Mouse (Mus musculus) R1 (cell line): ENCODE data around the gene Serpinb3a.
"Not testable (repeated sequence)": the region's sequence is repeated elsewhere in the genome, so short reads cannot be mapped to it uniquely, and the experiment has no call there.

ENCODE experiments used
- DNase-seq: peaks from one replicate; pipeline ENCODE4 v3.0.0-alpha.2; 2018; ENCODE audit warnings: low read depth, low spot score

Gene Serpinb3a

GRCm38 (mm10) chr1:107052203-107052602, at the start of gene Serpinb3a:
Gene Serpinb3a (minus strand): TSS chr1:107052303.
- no peak for DNase-seq

GRCm38 (mm10) chr1:107098417-107098816, 46.3 kb upstream of the Serpinb3a start:
- DNase-seq: peak; percentile 64

- no peak for DNase-seq
Measured at GRCm38 (mm10) chr1:107083406-107083805, 31.3 kb upstream of the Serpinb3a start, which contains the start of gene Serpinb3d. Gene Serpinb3d (minus strand): TSS chr1:107083506.

GRCm38 (mm10) chr1:107034236-107034635, 17.9 kb downstream of the Serpinb3a start:
- not testable (repeated sequence) for DNase-seq

- no peak for DNase-seq
Measured at GRCm38 (mm10) chr1:107025886-107026285, 26.2 kb downstream of the Serpinb3a start.

GRCm38 (mm10) chr1:107015210-107015609, 36.9 kb downstream of the Serpinb3a start:
- no peak for DNase-seq

- peak; percentile 46 for DNase-seq
Measured at GRCm38 (mm10) chr1:107014530-107014929, 37.6 kb downstream of the Serpinb3a start.

GRCm38 (mm10) chr1:107006316-107006715, 45.8 kb downstream of the Serpinb3a start:
- no peak for DNase-seq

GRCm38 (mm10) chr1:107001754-107002153, 50.3 kb downstream of the Serpinb3a start:
- no peak for DNase-seq

GRCm38 (mm10) chr1:107000424-107000823, 51.7 kb downstream of the Serpinb3a start:
- DNase-seq: no peak
